Mouse (Mus musculus) R1 (cell line): ENCODE data around the gene Pfdn6.

Experiments
- DNase-seq: peaks from one replicate; pipeline ENCODE4 v3.0.0-alpha.2; 2018; ENCODE audit warnings: low read depth, low spot score

Gene Pfdn6

DNA sequence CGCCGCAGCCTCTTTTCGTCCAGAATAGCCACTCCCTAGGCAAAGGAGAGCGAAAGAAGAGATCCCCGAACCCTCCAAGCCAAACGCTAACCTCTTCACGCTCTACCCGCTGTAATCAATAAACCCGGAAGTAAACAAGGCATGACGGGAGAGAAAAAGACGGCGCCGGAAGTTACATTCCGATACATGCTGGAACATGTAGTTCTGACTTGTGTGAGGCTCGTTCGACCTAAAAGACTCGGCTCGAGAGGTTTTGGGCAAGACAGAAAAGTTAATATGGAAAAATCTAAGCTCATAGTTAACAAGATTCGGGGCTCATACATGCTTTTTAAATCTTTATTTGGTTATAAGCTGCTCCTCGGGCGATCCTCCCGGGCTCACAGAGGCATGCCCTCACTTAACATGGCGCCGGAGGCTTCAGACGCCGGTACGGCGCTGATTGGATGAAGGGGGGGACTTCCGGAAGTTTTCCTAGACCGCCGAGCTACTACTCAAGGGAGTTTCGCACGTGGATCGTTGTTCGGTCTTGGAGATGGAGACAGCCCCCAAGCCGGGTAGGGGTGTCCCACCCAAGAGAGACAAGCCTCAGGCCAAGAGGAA lies at the start of gene Pfdn6, which contains the start of gene Wdr46:
Gene Pfdn6, minus strand, starts transcription at position 138 of the 600 bp plus-strand sequence.
Gene Wdr46, plus strand, starts transcription at position 455 of the 600 bp plus-strand sequence.
- peak; percentile 96 for DNase-seq

DNA sequence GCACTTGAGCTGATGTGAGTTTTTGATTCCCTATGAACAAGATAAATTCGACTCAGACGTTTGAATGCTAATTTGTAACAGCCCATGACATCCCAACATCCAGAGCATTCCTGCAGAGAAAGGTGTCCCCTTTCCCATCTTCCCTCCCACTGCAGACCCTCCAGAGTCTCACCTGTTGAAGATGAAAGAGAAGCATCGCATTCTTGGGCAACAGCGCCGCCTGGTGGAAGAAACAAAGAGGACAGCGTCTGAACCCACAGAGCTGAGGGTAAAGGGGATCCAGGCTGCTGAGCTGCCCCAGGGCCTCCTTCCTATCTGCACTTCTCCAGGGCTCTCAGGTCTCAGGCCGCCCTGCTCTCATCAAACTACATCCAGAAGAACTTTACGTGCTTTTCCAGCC lies 42.0 kb upstream of the Pfdn6 start:
- DNase-seq: peak; percentile 76

DNA sequence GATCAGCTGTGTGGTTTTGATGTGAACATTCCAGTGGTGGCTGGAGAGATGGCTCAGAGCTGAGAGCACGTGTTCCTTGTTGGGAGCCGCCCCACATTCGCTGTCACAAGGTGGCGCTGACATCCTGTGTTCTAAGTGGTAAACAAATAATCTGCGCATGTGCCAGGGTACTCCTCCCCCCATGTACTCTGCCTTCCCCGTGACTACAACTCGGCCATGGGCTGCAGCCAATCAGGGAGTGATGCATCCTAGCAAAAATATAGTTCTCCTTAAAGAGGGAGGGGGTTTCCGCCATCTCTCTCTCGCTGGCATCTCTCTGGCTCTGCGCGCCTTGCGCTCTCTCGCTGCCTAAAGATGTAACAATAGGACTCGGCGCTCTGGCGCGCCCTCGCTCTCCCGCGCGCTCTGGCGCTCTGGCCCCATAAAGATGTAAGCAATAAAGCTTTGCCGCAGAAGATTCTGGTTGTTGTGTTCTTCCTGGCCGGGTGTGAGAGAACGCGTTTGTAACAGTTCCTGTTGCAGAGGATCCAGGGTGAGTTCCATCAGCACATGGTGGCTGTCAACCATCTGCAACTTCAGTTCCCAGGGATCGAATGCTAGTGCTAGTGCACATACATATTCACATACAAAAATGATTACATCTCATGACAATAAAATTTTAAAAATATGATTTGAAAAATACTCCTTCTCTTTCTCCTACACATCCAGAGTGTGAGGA lies 41.2 kb upstream of the Pfdn6 start:
- DNase-seq: peak; percentile 99

DNA sequence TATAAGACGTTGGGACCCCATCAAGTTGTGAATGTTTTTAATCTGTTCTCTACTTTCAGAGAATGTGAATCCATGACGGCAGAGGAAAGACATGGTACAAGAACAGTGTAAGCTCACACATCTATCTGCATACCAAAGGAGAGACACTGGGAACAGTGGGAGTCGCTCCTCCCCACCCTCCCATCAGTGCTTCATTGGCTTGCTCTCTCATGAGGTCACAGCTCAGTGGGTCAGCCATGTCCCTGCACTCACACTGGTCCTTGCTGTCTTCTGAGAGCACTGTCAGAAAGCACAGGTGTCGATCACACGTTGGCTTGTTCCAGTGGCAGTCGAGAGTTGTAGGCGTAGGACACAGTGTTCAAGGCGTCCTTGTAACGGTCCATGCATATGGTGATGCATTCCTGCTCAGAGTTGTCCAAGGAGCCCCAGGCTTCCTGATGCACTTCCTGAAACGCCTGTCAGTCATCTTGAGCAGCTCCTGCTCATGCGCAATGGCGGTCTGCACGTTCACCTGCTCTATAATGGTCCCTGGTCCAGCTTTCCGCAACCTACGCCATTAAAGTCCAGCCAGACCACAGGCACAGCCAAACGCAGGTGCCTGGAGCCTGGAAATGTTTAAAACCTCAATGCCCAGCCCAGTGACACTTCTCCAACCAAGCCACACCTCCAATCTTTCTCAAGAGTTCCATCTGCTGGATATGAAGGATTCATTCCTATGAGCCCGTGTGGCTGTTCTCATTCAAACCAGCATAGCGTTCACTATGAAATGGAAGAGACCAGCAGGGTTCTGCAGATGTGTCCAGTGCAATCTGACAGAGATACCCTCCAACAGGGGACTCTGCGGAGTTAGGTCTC lies 40.3 kb upstream of the Pfdn6 start:
- DNase-seq: peak; percentile 86

DNA sequence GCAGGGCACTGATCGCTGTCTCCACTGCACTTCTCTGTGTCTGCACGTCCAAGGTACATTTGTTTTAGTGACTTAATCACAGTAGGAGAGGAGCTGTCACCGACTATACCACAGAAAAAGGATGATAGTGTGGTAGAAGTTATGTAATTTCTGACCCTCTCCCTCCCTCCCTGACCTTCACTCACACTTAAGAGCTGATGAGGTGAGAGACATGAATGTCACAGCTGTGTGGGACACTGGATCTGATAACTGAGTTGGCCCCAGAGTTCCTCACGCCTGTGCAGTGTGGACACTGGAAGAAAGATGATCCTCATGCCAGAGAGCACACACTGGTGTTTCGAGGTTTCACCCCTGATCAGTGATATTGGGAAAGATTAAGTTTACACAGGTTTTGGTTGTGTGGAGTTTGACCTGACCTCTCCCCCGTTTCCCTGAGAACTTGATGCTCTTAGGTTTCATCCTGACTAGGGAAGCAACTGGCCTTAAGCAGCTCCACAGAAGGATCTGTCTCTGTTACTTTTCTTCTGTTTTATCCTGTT lies 39.4 kb upstream of the Pfdn6 start:
- DNase-seq: no peak

DNA sequence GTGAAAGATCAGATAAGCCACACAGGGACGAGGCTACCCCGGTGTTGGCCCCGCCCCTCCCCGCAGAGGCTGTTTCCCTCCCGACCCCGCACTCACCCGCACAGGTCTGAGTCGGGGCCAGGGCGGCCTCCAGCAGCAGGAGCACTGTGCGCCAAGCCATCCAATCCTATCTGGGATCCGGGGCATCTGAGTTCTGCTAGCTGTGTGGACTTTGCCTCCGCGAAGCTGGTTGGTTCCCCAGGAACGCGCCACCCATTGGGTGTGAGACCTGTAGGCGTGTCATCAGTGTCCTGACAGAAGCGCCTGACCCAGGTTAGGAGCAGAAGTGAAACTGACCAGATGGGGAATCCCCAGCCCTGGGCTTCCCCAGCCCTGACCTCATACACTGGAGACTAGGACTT lies 38.5 kb upstream of the Pfdn6 start:
- peak; percentile 92 for DNase-seq

DNA sequence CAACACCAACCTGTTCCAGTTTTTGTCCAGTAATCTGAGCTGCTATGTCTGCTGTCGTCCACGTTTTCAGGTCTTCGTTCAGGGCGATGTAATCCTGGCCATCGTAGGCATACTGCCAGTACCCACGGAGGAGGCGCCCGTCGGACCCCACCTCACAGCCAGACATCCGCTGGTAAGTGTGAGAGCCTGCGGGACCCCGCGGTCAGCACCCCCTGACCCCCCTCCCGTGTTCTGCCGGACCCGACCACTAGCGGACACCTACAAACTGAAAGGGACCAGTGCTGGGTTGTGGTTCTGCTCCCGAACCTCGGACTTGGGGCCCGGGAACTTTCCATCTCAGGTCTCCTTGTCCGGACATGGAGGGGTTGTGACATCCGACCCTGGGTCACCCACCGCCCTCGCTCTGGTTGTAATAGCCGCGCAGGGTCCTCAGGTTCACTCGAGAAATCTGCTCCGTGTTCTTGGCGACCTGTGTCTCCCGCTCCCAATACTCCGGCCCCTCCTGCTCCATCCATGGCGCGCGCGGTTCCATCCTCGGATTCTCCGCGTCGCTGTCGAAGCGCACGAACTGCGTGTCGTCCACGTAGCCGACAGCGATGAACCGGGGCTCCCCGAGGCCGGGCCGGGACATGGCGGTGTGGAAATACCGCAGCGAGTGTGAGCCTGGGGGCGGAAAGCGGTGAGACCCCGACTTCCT lies 37.9 kb upstream of the Pfdn6 start:
- no peak for DNase-seq

DNA sequence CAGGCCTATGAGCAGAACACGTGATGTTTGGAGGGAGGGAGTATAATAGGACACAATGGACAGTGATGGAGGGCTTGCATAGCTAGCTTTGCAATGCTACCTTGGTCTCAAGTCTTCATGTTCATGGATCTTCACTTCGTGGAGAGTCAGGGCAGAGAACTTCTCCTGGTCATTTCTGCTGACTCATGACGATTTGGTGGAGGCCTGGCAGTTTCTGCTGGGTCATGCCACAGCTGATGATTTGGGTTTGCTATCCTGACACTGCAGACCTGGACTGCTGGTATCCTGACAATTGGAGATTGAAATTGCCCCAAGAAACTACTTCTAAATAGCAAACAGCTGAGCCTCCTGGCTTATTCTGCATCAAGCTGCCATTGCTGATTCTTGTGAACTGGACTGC lies 33.4 kb upstream of the Pfdn6 start:
- no peak for DNase-seq

DNA sequence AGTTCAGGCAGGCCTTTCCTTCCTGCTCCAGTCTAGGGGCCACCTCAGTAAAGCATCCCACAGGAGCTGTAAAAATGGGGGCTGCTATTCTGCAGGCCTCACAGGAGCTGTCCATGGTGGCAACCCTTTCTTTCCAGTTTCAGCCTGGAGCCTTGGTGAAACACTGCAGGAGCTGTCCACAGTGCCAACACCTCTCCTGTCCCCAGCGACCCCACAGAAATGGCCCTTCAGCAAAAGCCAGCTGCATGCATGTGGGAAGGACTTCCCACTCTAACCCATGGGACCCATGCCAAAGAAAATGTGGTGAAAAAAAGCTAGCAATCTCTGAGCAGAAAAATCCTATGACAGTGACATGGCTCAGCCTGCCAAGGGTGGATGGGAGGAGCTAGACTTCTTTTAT lies 32.5 kb upstream of the Pfdn6 start:
- peak; percentile 65 for DNase-seq

DNA sequence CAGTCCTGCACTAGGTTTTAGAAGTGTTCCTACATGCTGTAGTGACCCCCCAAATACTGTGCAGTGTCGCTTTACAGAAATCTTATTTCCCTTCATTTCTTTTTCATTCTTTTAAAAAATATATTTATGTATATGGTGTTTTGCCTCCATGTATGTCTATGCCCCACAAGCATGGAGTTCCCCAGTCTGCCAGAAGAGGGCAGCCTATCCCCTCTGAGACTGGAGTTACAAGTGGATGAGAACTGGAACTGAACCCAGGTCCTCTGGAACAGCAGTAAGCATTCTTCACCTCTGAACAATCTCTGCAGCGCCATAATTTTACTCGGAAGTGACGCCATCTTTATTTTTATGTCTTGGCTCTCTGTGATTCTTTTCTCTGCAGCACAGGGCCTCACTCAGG lies 29.3 kb upstream of the Pfdn6 start:
- DNase-seq: peak; percentile 83

DNA sequence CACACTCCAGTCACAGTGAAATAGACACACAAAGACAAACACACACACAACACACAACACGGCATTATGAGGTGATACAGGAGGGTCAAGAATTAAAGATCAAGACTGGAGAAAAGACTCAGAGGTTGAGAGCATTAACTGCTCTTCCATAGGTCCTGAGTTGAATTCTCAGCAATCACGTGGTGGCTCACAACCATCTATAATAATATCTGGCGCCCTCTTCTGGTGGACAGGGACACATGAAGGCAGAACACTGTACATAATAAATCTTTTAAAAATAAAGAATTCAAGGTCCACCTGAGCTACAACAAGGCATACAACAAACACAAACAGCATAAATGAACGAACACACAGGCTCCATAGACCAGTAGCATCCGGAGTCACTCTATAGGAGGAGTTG lies 28.8 kb upstream of the Pfdn6 start:
- peak; percentile 92 for DNase-seq

DNA sequence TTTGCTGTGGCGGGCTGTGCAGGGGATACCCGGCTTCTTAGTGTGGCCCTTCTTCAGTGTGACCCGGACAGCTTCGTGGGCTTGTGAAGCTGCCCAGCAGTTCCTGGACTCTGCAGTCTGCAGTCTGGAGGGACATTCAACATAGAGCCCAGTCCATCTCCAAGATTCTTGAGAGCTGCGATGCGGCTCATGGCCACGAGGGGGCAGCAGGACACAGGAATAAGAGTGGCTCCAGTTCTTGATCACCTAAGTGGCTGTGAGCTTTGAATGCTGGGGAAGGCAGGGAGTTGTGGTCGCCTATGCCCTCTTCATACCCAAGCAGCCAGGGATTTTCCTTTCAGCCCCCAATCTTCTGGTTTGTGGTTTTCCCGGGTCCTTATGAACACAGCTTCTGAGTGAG lies 28.3 kb upstream of the Pfdn6 start:
- peak; percentile 86 for DNase-seq

DNA sequence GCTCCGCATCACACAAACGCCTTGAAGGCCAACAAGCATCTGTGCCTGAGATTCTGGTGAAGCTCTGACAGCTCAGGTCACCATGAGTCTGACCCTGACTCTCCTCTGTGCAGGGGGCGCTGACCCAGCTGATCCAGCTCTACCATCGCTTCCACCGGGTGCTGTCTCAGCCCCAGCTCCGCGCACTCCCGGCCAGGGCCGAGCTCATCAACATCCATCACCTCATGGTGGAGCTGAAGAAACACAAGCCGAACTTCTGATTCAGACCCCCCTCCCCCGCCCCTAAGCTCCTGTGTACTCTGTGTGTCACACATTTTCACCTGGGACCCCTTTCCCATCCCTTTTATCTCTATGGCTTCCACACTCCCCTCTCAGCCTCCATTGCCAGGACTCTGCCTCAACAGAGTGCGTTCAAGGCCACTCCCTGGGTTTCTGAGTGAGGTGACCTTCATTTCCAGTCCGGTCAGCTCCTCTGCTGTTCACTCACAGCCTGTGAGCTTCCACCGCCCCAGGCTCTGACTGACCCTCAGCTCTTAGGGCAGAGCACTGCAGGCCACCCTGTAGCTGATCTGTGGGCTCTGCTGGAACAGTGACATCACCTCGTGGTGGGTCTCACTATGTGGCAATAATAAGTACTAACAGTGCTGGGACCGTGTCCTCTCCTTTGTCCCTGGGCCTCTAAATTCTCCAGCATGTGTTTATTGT lies 25.9 kb upstream of the Pfdn6 start:
- DNase-seq: no peak

DNA sequence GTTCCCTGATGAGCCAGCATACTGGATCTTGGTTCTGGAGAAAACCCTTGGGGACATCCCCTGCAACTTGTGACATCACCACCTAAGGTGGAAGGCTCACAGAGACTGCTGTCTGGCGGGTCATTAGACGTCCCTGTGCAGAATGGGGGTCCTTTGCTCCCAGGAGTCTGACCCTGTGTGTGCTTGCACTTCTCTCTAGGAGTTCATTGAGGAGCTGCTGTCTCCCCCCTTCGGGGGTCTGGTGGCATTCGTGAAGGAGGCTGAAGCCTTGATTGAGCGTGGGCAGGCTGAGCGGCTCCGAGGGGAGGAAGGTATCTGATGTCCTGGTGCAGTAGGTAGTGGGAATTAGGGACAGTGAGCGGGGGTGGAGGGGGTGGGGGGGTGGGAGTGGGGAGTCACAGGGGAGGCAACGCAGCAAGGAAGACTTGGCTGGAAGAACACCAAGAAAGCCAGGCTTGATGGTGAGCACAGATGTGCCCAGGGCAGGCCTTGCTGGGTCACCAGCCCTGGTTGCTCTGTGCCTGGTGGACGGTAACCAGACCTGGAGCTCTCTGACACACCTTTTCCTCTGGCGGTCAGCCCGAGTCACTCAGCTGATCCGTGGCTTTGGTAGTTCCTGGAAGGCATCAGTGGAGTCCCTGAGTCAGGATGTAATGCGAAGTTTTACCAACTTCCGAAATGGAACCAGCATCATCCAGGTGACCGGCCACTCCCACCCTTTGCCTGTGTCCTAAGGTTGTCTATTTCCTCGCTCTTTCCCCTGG lies 25.1 kb upstream of the Pfdn6 start:
- no peak for DNase-seq

DNA sequence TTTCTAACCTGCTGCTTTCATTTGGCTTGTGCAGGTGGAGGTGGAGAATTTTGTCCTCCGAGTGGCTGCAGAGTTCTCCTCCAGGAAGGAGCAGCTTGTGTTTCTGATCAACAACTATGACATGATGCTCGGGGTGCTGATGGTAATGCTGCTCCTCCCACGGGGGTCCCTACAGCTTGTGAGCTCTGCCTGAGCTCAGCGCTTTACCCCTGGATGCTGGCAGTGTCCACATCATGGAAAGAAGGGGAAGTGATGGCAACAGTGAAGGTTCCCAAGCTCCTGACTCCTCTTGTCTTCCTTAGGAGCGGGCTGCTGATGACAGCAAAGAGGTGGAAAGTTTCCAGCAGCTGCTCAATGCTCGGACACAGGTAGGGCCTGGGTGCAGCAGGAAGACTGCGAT lies 22.7 kb upstream of the Pfdn6 start:
- no peak for DNase-seq

DNA sequence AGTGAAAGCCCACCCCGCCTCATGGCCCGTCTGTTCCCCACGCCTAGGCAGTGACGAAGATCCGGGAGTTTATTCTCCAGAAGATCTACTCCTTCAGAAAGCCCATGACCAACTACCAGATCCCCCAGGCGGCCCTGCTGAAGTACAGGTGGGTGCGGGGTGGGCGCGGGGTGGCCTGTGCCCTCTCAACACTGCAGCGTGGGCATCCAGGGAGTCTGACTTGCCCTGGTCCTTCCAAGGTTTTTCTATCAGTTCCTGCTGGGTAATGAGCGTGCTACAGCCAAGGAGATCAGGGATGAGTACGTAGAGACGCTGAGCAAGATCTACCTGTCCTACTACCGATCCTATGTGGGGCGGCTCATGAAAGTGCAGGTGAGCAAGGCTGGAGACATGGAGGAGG lies 19.8 kb upstream of the Pfdn6 start:
- DNase-seq: no peak

DNA sequence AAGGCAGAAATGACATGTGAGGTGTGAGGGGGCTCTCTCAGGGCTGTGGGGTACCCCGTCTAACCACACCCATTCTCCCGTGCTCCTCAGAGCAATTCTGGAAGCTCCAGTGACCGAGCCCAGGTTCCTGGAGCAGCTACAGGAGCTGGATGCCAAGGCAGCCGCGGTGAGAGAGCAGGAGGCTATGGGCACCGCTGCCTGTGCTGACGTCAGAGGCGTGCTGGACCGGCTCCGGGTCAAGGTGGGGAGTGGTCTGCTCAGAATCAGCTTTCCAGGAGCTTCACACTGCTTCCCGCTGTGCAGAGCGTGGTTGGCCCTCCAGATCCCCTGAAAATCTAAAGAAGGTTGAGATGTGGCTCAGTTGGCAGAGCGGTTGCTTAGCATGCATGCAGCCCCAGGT lies 19.0 kb upstream of the Pfdn6 start:
- no peak for DNase-seq

DNA sequence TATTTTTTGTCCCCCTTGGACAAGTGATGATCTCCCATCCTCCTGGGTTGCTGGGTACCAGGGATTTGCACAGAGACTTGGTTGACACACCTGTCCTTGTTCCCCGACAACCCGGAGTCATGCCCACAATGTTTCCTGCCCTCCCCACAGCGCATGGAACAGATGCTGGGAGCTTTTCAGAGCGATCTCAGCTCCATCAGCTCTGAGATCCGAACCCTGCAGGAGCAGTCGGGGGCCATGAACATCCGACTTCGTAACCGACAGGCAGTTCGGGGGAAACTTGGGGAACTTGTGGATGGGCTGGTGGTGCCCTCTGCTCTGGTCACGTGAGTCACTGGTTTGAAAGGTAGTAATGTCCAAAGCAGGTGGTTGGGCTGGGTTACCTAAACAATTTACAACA lies 18.3 kb upstream of the Pfdn6 start:
- DNase-seq: no peak

DNA sequence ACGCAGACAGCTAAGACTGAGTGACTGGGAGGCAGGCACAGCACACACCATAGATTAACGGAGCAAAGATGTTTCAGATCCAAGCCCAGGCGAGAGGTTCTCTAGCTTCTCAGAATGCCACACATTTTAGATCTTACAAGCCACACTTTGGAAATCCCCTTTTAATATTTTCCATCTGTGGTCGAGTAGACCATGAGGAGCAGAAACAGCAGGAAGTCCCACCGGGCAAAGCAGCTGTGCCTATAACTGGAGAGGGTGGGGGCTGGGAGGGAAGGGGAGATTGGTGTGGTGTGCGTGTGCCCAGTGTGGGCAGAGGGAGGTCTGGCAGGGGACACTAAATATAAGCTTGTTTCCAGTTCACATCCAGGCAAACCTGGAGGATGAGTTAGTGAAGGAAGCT lies 17.4 kb upstream of the Pfdn6 start:
- DNase-seq: no peak

DNA sequence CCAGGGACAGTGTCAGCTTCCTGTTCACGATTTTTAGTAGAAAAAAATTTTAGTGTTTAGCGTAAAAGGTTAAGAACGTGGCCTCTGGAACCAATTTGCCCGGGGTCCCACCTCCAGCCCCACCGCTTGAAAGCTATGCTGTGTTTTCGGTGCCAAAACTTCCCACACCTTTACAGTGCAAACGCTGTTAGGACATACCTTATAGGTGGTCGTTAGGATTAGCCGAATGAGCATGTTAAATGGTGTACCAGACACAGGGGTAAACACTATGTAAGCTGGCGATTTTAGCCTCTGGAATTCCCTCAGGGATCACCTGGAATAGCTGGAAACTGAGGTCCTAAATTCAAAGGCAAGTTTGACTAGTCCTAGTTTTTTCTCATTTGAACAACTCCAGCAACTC lies 16.2 kb upstream of the Pfdn6 start:
- no peak for DNase-seq
